Mouse (Mus musculus): ENCODE data around the gene Nat8f2. TPM values are rescaled to one million over a fixed set of nuclear protein-coding genes. Genes with fewer than 3 reads are reported as not detected.

Gene Nat8f2
- polyA plus RNA-seq, 1 experiment from 2014 or later, result not detected

DNA sequence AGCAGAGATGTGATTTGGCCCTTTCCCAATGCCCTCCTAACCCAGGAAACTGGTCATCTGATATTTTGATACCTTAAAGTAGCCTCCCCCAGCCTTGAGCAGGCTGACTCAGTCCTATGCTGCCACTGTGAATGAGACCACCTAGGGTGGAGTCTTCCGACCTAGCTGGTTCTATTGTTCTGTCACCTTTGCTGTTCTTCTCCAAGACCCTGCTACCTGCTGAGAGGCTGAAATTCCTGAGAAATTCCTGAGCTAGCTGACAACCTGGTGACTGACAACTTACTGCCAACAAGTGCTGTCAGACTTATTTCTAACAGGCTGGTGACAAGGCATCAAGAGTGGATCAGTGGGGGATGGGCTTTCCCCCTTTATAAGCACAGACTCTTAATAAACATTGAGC lies 50.6 kb downstream of the Nat8f2 start:
- ATAC-seq (ENCODE audit: low read depth), result no peak
- no peak overlapping the region for H3K27ac ChIP-seq
- H3K4me2 ChIP-seq, result no peak overlapping the region
- H3K4me3 ChIP-seq (replicated peaks), result no peak overlapping the region
- no peak overlapping the region for H3K9ac ChIP-seq
- 50% methylated on average over 1 of the region's 1 CpGs for WGBS (ENCODE audit: insufficient replicate concordance)
- no peaks in the 10 kb centered on the region for H3K36me3 ChIP-seq
- H3K9me3 ChIP-seq (replicated peaks), result no peaks in the 10 kb centered on the region
- H3K4me1 ChIP-seq (replicated peaks), result no peaks in the 10 kb centered on the region
- no peaks in the 10 kb centered on the region for H3K27me3 ChIP-seq
- no peak for DNase-seq

Other genes starting within 250 kb of the Nat8f2 start
- gene Nat8f7, start 156.0 kb downstream of the Nat8f2 start, polyA plus RNA-seq (2015; fragmentation: Nextera tagmentation; extraction: Ambion mirVana), result not detected in 2 replicates
- gene Nat8f3, start 103.4 kb downstream of the Nat8f2 start, polyA plus RNA-seq (2015; fragmentation: Nextera tagmentation; extraction: Ambion mirVana), result not detected in 2 replicates
- gene Nat8f6, start 48.2 kb downstream of the Nat8f2 start, polyA plus RNA-seq (2015; fragmentation: Nextera tagmentation; extraction: Ambion mirVana), result not detected in 2 replicates
- not detected in 2 replicates for gene Nat8f5, start 48.2 kb downstream of the Nat8f2 start, polyA plus RNA-seq (2015; fragmentation: Nextera tagmentation; extraction: Ambion mirVana)
- gene Nat8, start 37.1 kb downstream of the Nat8f2 start, polyA plus RNA-seq (2015; fragmentation: Nextera tagmentation; extraction: Ambion mirVana), result not detected in 2 replicates
- 0.86 and 1.0 TPM in 2 replicates for gene Nat8f4, start 35.7 kb upstream of the Nat8f2 start, polyA plus RNA-seq (2015; fragmentation: Nextera tagmentation; extraction: Ambion mirVana)
- gene Tprkb, start 42.7 kb upstream of the Nat8f2 start, polyA plus RNA-seq (2015; fragmentation: Nextera tagmentation; extraction: Ambion mirVana), result 26.4 and 37.1 TPM in 2 replicates
- 5.0 and 5.6 TPM in 2 replicates for gene Nat8f1, start 46.5 kb upstream of the Nat8f2 start, polyA plus RNA-seq (2015; fragmentation: Nextera tagmentation; extraction: Ambion mirVana)
- gene Dusp11, start 92.5 kb upstream of the Nat8f2 start, polyA plus RNA-seq (2015; fragmentation: Nextera tagmentation; extraction: Ambion mirVana), result 29.0 and 40.3 TPM in 2 replicates
- gene Figla, start 147.0 kb upstream of the Nat8f2 start, polyA plus RNA-seq (2015; fragmentation: Nextera tagmentation; extraction: Ambion mirVana), result not detected in 2 replicates
- 93.3 and 96.2 TPM in 2 replicates for gene Add2, start 159.5 kb upstream of the Nat8f2 start, polyA plus RNA-seq (2015; fragmentation: Nextera tagmentation; extraction: Ambion mirVana)